Mouse (Mus musculus): Measurements from ENCODE around the gene Gas2l2. TPM values are rescaled to one million over a fixed set of nuclear protein-coding genes. Genes with fewer than 3 reads are reported as not detected.

The Gas2l2 gene
- polyA plus RNA-seq, 1 experiment from 2014 or later = 0.07 TPM

- 0% methylated on average over 21 of the region's 40 CpGs for WGBS
- Histone ChIP-seq H3K27ac (replicated peaks) (peak overlapping the region; percentile 49), H3K27me3 (peaks cover 4% of the 10 kb centered on the region; the same call in 1 of the 2 replicates), H3K4me1 (replicated peaks) (peaks cover 35% of the 10 kb centered on the region), H3K36me3 (no peaks in the 10 kb centered on the region), H3K4me3 (peak overlapping the region; percentile 88), H3K9ac (peak overlapping the region; percentile 96), H3K9me3 (no peaks in the 10 kb centered on the region), H3K4me2 (peak overlapping the region; percentile 84)
- peak; percentile 44; the same call in 1 of the 2 replicates for ATAC-seq (ENCODE audit: low read depth)
Measured at GRCm38 (mm10) chr11:83409792-83410291, 19.4 kb downstream of the Gas2l2 start.

DNA sequence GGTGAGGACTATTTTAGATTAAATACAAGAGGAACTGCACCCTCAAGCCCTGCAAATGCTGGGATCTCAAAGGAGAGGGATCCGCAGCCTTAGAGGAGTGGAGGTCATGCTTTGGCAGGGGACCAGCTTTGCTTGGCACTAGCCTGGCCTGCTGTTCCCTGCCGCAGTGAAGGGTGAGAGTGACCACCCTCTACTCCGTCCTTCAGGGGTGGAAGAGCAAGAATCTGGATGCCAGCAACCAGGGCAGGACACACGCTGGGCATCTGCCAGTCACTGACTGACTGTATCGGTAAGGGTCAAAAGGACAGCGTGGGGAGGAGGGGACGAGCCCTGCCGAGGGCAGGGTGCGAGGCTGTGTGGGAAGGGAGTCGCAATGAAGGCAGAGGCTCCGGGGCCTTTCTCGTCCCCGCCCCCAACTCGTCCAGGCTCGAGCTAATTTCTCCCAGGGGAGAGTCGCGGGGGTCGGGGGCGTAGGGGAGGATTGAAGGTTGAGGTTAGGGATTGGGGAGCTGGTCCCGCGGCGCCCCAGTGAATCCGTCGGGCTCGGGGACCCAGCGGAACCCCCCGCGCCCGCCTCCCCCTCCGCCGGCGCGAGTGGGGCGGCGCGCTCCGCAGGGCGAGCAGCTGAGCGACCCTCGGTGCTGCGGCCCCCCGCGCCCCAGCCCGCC, 20.0 kb downstream of the Gas2l2 start, which contains the start of gene Rasl10b:
TSS of gene Rasl10b (plus strand) at position 51 of the 668 bp plus-strand sequence.
- Histone ChIP-seq H3K4me3 (peak within 1 kb of the TSS; percentile 88), H3K9me3 (no peaks in the 10 kb centered on the region), H3K27me3 (peaks cover 4% of the 10 kb centered on the region; the same call in 1 of the 2 replicates), H3K9ac (peak within 1 kb of the TSS; percentile 96), H3K4me2 (peak within 1 kb of the TSS; percentile 84), H3K27ac (replicated peaks) (peak within 1 kb of the TSS; percentile 49), H3K36me3 (no peaks in the 10 kb centered on the region), H3K4me1 (replicated peaks) (peaks cover 35% of the 10 kb centered on the region)
- peak; percentile 90 for ATAC-seq (ENCODE audit: low read depth)
- 2% methylated on average over 32 of the region's 44 CpGs for WGBS

- 46% methylated on average over 8 of the region's 8 CpGs for whole genome bisulfite sequencing
- H3K4me3 ChIP-seq = no peak overlapping the region
- H3K27ac ChIP-seq (replicated peaks) = no peak overlapping the region
- no peaks in the 10 kb centered on the region for H3K27me3 ChIP-seq
- no peaks in the 10 kb centered on the region for H3K9me3 ChIP-seq
- peaks cover 30% of the 10 kb centered on the region for H3K4me1 ChIP-seq (replicated peaks)
- no peak for ATAC-seq (ENCODE audit: low read depth)
- H3K36me3 ChIP-seq = peaks cover 9% of the 10 kb centered on the region
- no peak overlapping the region for H3K9ac ChIP-seq
- no peak overlapping the region for H3K4me2 ChIP-seq
Measured at GRCm38 (mm10) chr11:83408242-83408641, 21.0 kb downstream of the Gas2l2 start.

DNA sequence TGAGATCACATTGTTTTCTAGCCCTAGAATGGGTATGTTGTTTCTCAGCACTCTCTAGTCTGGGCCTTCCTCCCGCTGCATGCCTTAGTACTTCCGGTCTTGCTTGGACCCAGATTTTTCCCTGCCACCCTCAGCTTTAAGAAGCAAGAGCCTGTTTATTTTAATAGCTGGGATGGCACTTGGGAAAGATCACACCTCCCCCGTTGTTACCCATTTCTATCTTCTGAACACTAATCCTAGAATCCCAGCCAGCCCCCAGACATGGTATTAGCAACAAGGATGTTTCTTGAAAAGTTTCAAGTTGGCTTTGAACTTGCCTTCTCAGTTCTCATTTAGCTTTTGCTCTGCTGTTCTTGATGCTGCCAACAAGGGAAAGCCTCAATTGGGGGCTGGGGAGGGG, 22.9 kb downstream of the Gas2l2 start:
- Histone ChIP-seq H3K9ac (no peak overlapping the region), H3K4me2 (no peak overlapping the region), H3K27ac (replicated peaks) (no peak overlapping the region), H3K4me1 (replicated peaks) (peaks cover 20% of the 10 kb centered on the region), H3K27me3 (no peaks in the 10 kb centered on the region), H3K36me3 (peaks cover 21% of the 10 kb centered on the region), H3K4me3 (no peak overlapping the region), H3K9me3 (no peaks in the 10 kb centered on the region)
- 83% methylated on average over 3 of the region's 3 CpGs for WGBS
- ATAC-seq (ENCODE audit: low read depth) = no peak

GRCm38 (mm10) chr11:83403787-83404186, 25.5 kb downstream of the Gas2l2 start:
- no peaks in the 10 kb centered on the region for H3K27me3 ChIP-seq
- H3K4me3 ChIP-seq = no peak overlapping the region
- no peak overlapping the region for H3K4me2 ChIP-seq
- 92% methylated on average over 7 of the region's 7 CpGs for WGBS
- no peak for ATAC-seq (ENCODE audit: low read depth)
- H3K36me3 ChIP-seq = peaks cover 34% of the 10 kb centered on the region
- no peak overlapping the region for H3K9ac ChIP-seq
- no peaks in the 10 kb centered on the region for H3K4me1 ChIP-seq (replicated peaks)
- no peaks in the 10 kb centered on the region for H3K9me3 ChIP-seq
- no peak overlapping the region for H3K27ac ChIP-seq (replicated peaks)

- H3K36me3 ChIP-seq = peaks cover 62% of the 10 kb centered on the region
- no peak overlapping the region for H3K9ac ChIP-seq
- no peaks in the 10 kb centered on the region for H3K27me3 ChIP-seq
- no peak overlapping the region for H3K4me3 ChIP-seq
- H3K4me2 ChIP-seq = no peak overlapping the region
- no peak overlapping the region for H3K27ac ChIP-seq (replicated peaks)
- H3K9me3 ChIP-seq = no peaks in the 10 kb centered on the region
- H3K4me1 ChIP-seq (replicated peaks) = peaks cover 11% of the 10 kb centered on the region
- WGBS = 82% methylated on average over 5 of the region's 5 CpGs
- ATAC-seq (ENCODE audit: low read depth) = no peak
Measured at GRCm38 (mm10) chr11:83398724-83399123, 30.5 kb downstream of the Gas2l2 start.

DNA sequence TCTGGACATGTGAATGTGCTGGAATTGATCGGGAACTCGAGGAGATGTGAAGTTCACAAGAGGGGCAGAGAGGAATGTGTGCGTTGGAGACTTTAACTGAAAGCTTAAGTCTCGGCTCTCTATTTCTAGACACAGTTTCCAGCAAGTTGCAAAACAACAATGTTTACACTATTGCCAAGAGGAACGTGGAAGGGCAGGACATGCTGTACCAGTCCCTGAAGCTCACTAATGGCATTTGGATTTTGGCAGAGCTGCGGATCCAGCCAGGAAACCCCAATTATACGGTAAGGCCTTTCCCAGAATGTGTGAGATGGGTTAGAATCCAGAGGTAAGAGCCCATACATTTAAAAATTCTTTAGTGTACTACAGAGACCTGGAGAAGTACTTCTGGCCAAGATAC, 31.6 kb downstream of the Gas2l2 start:
- no peak for ATAC-seq (ENCODE audit: low read depth)
- H3K4me2 ChIP-seq = no peak overlapping the region
- H3K36me3 ChIP-seq = peaks cover 63% of the 10 kb centered on the region

GRCm38 (mm10) chr11:83394802-83395439, 34.3 kb downstream of the Gas2l2 start:
- Histone ChIP-seq H3K4me3 (no peak overlapping the region), H3K36me3 (peaks cover 76% of the 10 kb centered on the region), H3K27me3 (no peaks in the 10 kb centered on the region), H3K9ac (no peak overlapping the region), H3K4me2 (no peak overlapping the region), H3K4me1 (replicated peaks) (peaks cover 11% of the 10 kb centered on the region), H3K27ac (replicated peaks) (no peak overlapping the region), H3K9me3 (no peaks in the 10 kb centered on the region)
- 24% methylated on average over 6 of the region's 6 CpGs for WGBS
- no peak for ATAC-seq (ENCODE audit: low read depth)

More for the DNA sequence above, 31.6 kb downstream of the Gas2l2 start:
- Histone ChIP-seq H3K4me1 (replicated peaks) (peaks cover 11% of the 10 kb centered on the region), H3K9me3 (no peaks in the 10 kb centered on the region), H3K9ac (no peak overlapping the region), H3K27me3 (no peaks in the 10 kb centered on the region), H3K27ac (replicated peaks) (no peak overlapping the region), H3K4me3 (no peak overlapping the region)
- WGBS = 92% methylated on average over 7 of the region's 7 CpGs

DNA sequence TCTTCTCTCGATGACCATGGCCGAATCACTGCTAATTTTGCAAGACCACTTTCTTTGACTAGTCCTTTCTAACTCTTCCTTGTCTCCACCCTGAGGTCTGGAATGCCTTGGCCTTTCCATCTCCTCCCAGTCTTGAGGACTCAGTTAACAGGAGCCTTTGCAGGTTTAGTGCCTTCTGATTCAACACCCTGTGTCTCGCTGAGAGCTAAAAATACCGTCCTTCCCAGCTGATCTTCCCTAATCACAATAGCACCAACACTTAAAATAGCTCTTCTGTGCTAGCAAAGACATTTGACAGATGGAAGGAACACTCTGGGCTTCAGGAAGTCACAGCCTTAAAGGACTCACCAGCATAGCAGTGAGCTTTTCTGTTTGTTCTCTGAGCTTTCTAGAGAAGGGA, 36.2 kb downstream of the Gas2l2 start:
- no peak overlapping the region for H3K9ac ChIP-seq
- H3K4me3 ChIP-seq = no peak overlapping the region
- no peak for ATAC-seq (ENCODE audit: low read depth)
- H3K36me3 ChIP-seq = peaks cover 71% of the 10 kb centered on the region
- peaks cover 11% of the 10 kb centered on the region for H3K4me1 ChIP-seq (replicated peaks)
- WGBS = 93% methylated on average over 4 of the region's 4 CpGs
- no peaks in the 10 kb centered on the region for H3K27me3 ChIP-seq
- no peak overlapping the region for H3K4me2 ChIP-seq
- no peaks in the 10 kb centered on the region for H3K9me3 ChIP-seq
- no peak overlapping the region for H3K27ac ChIP-seq (replicated peaks)

- no peak for ATAC-seq (ENCODE audit: low read depth)
- Histone ChIP-seq H3K27ac (replicated peaks) (0 out of 2 replicates have a peak overlapping the region, but pooled peaks have one; percentile 34), H3K4me2 (no peak overlapping the region), H3K36me3 (peaks cover 16% of the 10 kb centered on the region; the same call in 1 of the 2 replicates), H3K27me3 (no peaks in the 10 kb centered on the region), H3K4me1 (replicated peaks) (peaks cover 26% of the 10 kb centered on the region), H3K9me3 (no peaks in the 10 kb centered on the region), H3K4me3 (no peak overlapping the region), H3K9ac (no peak overlapping the region)
- 41% methylated on average over 1 of the region's 1 CpGs for WGBS
Measured at GRCm38 (mm10) chr11:83383532-83383887, 45.7 kb downstream of the Gas2l2 start.

- no peak overlapping the region for H3K4me3 ChIP-seq
- no peak overlapping the region for H3K9ac ChIP-seq
- peaks cover 26% of the 10 kb centered on the region for H3K4me1 ChIP-seq (replicated peaks)
- no peak overlapping the region for H3K4me2 ChIP-seq
- ATAC-seq (ENCODE audit: low read depth) = peak; percentile 67; the same call in 1 of the 2 replicates
- H3K9me3 ChIP-seq = no peaks in the 10 kb centered on the region
- WGBS = 29% methylated on average over 9 of the region's 9 CpGs
- 0 out of 2 replicates have a peak overlapping the region, but pooled peaks have one; percentile 28 for H3K27ac ChIP-seq (replicated peaks)
- peaks cover 19% of the 10 kb centered on the region for H3K36me3 ChIP-seq
- H3K27me3 ChIP-seq = no peaks in the 10 kb centered on the region
Measured at GRCm38 (mm10) chr11:83382876-83383531, 46.3 kb downstream of the Gas2l2 start.

GRCm38 (mm10) chr11:83379745-83380341, 49.4 kb downstream of the Gas2l2 start:
- Histone ChIP-seq H3K4me3 (no peak overlapping the region), H3K4me2 (no peak overlapping the region), H3K9ac (no peak overlapping the region), H3K27me3 (no peaks in the 10 kb centered on the region), H3K9me3 (no peaks in the 10 kb centered on the region), H3K36me3 (peaks cover 40% of the 10 kb centered on the region), H3K4me1 (replicated peaks) (peaks cover 26% of the 10 kb centered on the region), H3K27ac (replicated peaks) (no peak overlapping the region)
- WGBS = 77% methylated on average over 7 of the region's 7 CpGs
- no peak for ATAC-seq (ENCODE audit: low read depth)

Measured in neural tube, embryonic 13.5 days (tissue).